Mouse (Mus musculus) thymus, postnatal 14 days (tissue): ENCODE data around the gene Rbm11.

ENCODE experiments used
- DNase-seq: peaks from one replicate; pipeline ENCODE4 v3.0.0; 2021

The Rbm11 gene

GRCm38 (mm10) chr16:75592671-75593500 lies at the start of gene Rbm11:
Rbm11 (plus strand) TSS chr16:75592844.
- DNase-seq = peak; percentile 80

- DNase-seq = no peak
Observed at GRCm38 (mm10) chr16:75545310-75545709, 47.3 kb upstream of the Rbm11 start.

GRCm38 (mm10) chr16:75562910-75563309 lies 29.7 kb upstream of the Rbm11 start:
- no peak for DNase-seq

GRCm38 (mm10) chr16:75582279-75582678 lies 10.4 kb upstream of the Rbm11 start:
- no peak for DNase-seq

- DNase-seq = no peak
Observed at GRCm38 (mm10) chr16:75585961-75586360, 6.7 kb upstream of the Rbm11 start, which contains the start of gene Lipi. Lipi (minus strand) TSS chr16:75586061.

- no peak for DNase-seq
Observed at GRCm38 (mm10) chr16:75586466-75586865, 6.2 kb upstream of the Rbm11 start.

- DNase-seq = no peak
Observed at GRCm38 (mm10) chr16:75593501-75594183, 998 bp downstream of the Rbm11 start.

GRCm38 (mm10) chr16:75606415-75606814 lies 13.8 kb downstream of the Rbm11 start:
- no peak for DNase-seq

GRCm38 (mm10) chr16:75612561-75612960 lies 19.9 kb downstream of the Rbm11 start:
- DNase-seq = no peak

GRCm38 (mm10) chr16:75617651-75618349 lies 25.2 kb downstream of the Rbm11 start:
- DNase-seq = peak; percentile 42

GRCm38 (mm10) chr16:75627862-75628261 lies 35.2 kb downstream of the Rbm11 start:
- DNase-seq = no peak
